Mouse (Mus musculus) lung, embryonic 16.5 days (tissue): ENCODE data around the gene Tcf12. TPM values are rescaled to one million over a fixed set of nuclear protein-coding genes. Genes with fewer than 3 reads are reported as not detected.

Source experiments
- ATAC-seq: fragments of 200-750 bp; cut with Nextera tagmentation; 2 replicates; pipeline ENCODE4 v1.8.0; 2017; ENCODE audit warnings: low read depth, mild to moderate bottlenecking, moderate library complexity
- H3K27ac ChIP-seq: fragments of 300-500 bp; sonication (generic); 2 replicates; pipeline ENCODE4 v1.5.1; 2014; ENCODE audit warnings: mild to moderate bottlenecking, control low read depth, low read length
- H3K27me3 ChIP-seq: fragments of 300-500 bp; sonication (generic); 2 replicates; pipeline ENCODE4 v1.6.1; 2014; ENCODE audit warnings: low read depth, low read length, mixed read lengths; ENCODE audit not compliant: control insufficient read depth, insufficient read depth
- H3K36me3 ChIP-seq: fragments of 300-500 bp; sonication (generic); 2 replicates; pipeline ENCODE4 v1.6.1; 2014; ENCODE audit warnings: low read length; ENCODE audit not compliant: control insufficient read depth, insufficient read depth
- H3K4me1 ChIP-seq: fragments of 300-500 bp; sonication (generic); replicated peaks from 2 replicates; pipeline ENCODE4 v1.6.1; 2014; ENCODE audit warnings: low read length, mixed read lengths; ENCODE audit not compliant: control insufficient read depth, insufficient read depth
- H3K4me2 ChIP-seq: fragments of 300-500 bp; sonication (generic); 2 replicates; pipeline ENCODE4 v1.6.1; 2014; ENCODE audit warnings: low read depth, low read length, control low read depth
- H3K4me3 ChIP-seq: fragments of 300-500 bp; sonication (generic); 2 replicates; pipeline ENCODE4 v1.5.1; 2014; ENCODE audit warnings: mild to moderate bottlenecking, low read length, control low read depth
- H3K9ac ChIP-seq: fragments of 300-500 bp; sonication (generic); 2 replicates; pipeline ENCODE4 v1.6.1; 2014; ENCODE audit warnings: low read length, control low read depth
- H3K9me3 ChIP-seq: fragments of 300-500 bp; sonication (generic); 2 replicates; pipeline ENCODE4 v1.6.1; 2016; ENCODE audit warnings: low read length; ENCODE audit not compliant: control insufficient read depth
- WGBS: fragments of 180-500 bp; shearing (Covaris S2); extraction: QIAGEN DNeasy Blood & Tissue Kit; methylation state at CpG from one replicate; pipeline ENCODE4 v1.1.7; 2014; 5-methylcytosine and 5-hydroxymethylcytosine counted together
- polyA plus RNA-seq: library from polyadenylated mRNA; unstranded; fragments of >200 nt; fragmentation: Nextera tagmentation; extraction: Ambion mirVana; gene quantifications from 2 replicates; pipeline ENCODE4 v1.2.1, GENCODE M21; 2015

Tcf12 gene
- polyA plus RNA-seq, 1 experiment from 2014 or later = 60.4 TPM

DNA sequence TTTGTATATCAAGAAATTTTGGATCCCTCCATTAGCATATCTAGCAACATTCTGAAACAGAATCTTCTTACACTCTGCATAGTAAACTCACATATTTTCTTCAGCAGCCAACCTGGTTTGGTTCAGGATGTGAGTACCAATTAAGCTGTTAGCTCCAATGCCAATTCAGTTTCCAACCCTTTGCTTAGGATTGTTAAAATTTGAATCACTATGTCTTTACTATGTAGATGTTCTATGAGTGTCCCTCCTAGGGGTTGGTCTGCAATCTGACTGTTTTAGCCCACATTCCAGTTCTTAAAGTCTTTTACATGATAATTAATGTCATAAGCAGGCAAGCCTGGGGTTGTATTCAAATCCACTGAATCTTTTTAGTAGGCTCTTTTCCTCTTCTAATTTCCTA is 71.5 kb downstream of the Tcf12 start:
- H3K9me3 ChIP-seq = no peaks in the 10 kb centered on the region

DNA sequence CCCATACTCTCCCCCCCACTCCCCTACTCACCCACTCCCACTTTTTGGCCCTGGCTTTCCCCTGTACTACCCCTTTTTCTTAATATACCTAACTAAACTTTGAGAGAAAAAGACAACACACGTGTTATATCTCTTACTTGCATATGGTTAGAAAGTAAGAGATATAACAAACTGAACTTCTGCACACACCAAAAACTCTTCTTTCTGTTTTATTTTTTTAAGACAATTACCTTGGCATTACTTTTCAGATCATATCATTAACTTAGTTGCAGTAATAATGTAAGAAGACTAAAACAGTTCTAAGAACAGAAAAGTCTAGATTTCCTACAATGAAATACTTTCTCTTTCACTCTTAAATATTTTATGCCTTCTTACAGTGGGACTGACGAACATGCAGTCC is 72.3 kb downstream of the Tcf12 start:
- Histone ChIP-seq H3K27ac (no peak overlapping the region), H3K9ac (no peak overlapping the region), H3K36me3 (no peaks in the 10 kb centered on the region), H3K9me3 (no peaks in the 10 kb centered on the region), H3K27me3 (no peaks in the 10 kb centered on the region), H3K4me3 (no peak overlapping the region), H3K4me2 (no peak overlapping the region), H3K4me1 (0 out of 2 replicates have a peak, but pooled peaks cover 2% of the 10 kb centered on the region)
- no peak for ATAC-seq
- 82% methylated on average over 2 of the region's 2 CpGs for WGBS

More for the DNA sequence above, 71.5 kb downstream of the Tcf12 start:
- Histone ChIP-seq H3K4me2 (no peak overlapping the region), H3K4me1 (0 out of 2 replicates have a peak, but pooled peaks cover 2% of the 10 kb centered on the region), H3K36me3 (no peaks in the 10 kb centered on the region), H3K27me3 (no peaks in the 10 kb centered on the region), H3K9ac (no peak overlapping the region), H3K4me3 (no peak overlapping the region), H3K27ac (no peak overlapping the region)
- no peak for ATAC-seq

DNA sequence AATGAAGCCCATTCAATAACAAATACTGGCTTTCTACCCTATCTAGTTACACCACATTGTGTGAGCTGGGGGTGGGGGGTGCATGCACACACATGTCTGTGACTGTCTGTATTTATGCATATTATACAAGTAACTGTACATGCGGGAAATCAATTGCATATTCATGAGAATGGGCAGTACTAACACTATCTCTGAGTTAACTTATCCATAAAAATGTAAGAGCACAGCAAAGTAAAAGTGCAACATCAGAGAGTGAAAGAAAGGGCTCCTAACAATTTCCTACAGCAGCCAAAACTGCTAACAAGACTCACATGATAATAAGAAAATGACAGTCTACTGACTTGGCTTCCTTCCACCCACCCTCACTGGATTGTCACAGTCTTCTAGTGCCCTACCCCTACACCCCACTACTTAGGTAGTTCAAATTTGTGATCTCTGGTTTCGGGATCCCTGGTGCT is 74.6 kb downstream of the Tcf12 start:
- Histone ChIP-seq H3K27me3 (no peaks in the 10 kb centered on the region), H3K9me3 (no peaks in the 10 kb centered on the region), H3K27ac (no peak overlapping the region), H3K9ac (no peak overlapping the region), H3K4me1 (peaks cover 2% of the 10 kb centered on the region; the same call in 1 of the 2 replicates), H3K36me3 (no peaks in the 10 kb centered on the region), H3K4me3 (no peak overlapping the region), H3K4me2 (no peak overlapping the region)
- ATAC-seq = no peak
- 81% methylated on average over 2 of the region's 2 CpGs for WGBS

GRCm38 (mm10) chr9:72036257-72036656 is 75.4 kb downstream of the Tcf12 start:
- no peak overlapping the region for H3K27ac ChIP-seq
- H3K4me2 ChIP-seq = no peak overlapping the region
- no peaks in the 10 kb centered on the region for H3K9me3 ChIP-seq
- H3K4me3 ChIP-seq = no peak overlapping the region
- ATAC-seq = no peak
- peaks cover 2% of the 10 kb centered on the region; the same call in 1 of the 2 replicates for H3K4me1 ChIP-seq
- no peaks in the 10 kb centered on the region for H3K27me3 ChIP-seq
- H3K36me3 ChIP-seq = no peaks in the 10 kb centered on the region
- H3K9ac ChIP-seq = no peak overlapping the region
- WGBS = 64% methylated on average over 3 of the region's 3 CpGs

DNA sequence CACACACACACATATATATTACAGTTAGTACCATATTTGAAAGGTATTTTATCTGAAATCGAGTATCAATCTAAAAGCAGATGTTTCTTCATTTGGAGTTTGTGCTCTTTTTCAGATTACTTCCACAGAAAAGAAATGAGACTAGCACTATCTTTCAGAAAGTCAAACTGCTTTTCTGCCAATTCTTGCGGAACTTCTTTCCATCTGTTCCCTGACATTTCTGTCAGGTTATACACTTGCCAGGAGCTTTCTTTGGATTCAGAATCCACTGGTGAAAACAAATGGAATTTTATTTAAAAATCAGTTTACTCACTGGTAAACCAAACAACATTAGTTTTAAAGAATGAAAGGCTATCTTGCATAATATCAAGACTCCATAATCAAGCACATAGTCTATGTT is 78.4 kb downstream of the Tcf12 start:
- no peak overlapping the region for H3K9ac ChIP-seq
- no peak overlapping the region for H3K4me2 ChIP-seq
- 73% methylated on average over 2 of the region's 2 CpGs for WGBS
- peaks cover 7% of the 10 kb centered on the region for H3K4me1 ChIP-seq
- H3K27me3 ChIP-seq = no peaks in the 10 kb centered on the region
- no peak overlapping the region for H3K4me3 ChIP-seq
- no peak overlapping the region for H3K27ac ChIP-seq
- ATAC-seq = no peak
- H3K36me3 ChIP-seq = no peaks in the 10 kb centered on the region
- H3K9me3 ChIP-seq = no peaks in the 10 kb centered on the region

DNA sequence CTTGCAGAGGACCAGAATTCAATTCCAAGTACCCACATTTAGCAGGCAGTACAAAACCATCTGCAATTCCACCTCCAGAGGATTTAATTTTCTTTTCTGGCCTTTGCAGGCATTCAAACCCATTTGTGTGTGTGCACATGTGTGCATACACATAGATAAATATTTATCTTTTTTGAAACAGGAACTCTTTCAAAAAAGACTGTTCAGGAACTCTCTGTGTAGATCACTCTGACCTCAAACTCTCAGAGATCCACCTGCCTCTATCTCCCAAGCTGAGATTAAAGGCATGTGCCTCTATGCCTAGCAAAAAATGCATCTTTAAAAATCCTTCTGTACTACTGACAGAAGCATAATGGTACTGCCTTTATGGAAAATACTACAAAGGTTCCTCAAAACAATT is 81.4 kb downstream of the Tcf12 start:
- H3K27ac ChIP-seq = no peak overlapping the region
- H3K27me3 ChIP-seq = no peaks in the 10 kb centered on the region
- no peaks in the 10 kb centered on the region for H3K9me3 ChIP-seq
- H3K9ac ChIP-seq = no peak overlapping the region
- no peak overlapping the region for H3K4me3 ChIP-seq
- no peak overlapping the region for H3K4me2 ChIP-seq
- no peaks in the 10 kb centered on the region for H3K36me3 ChIP-seq
- no peak for ATAC-seq
- H3K4me1 ChIP-seq = peaks cover 5% of the 10 kb centered on the region

DNA sequence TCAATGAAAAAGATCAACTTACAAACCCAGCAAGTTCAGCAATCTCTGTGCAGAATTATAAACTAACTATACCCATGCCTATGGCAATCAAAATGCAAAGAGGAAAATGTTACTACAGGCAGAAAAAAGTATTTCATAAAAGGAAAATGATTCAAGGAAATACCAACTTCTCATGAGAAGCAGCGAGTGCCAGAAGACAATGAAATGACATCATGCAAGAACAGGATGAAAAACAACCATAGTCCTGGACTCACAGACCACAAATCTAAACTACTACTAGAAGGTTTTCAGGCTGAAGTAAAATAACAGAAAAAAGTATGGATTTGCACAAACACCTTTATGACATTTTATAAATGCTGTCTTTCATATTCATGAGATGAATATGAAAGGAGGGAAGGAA is 82.1 kb downstream of the Tcf12 start:
- ATAC-seq = no peak
- 55% methylated on average over 1 of the region's 1 CpGs for WGBS
- Histone ChIP-seq H3K36me3 (no peaks in the 10 kb centered on the region), H3K9ac (no peak overlapping the region), H3K4me3 (no peak overlapping the region), H3K9me3 (no peaks in the 10 kb centered on the region), H3K4me1 (peaks cover 10% of the 10 kb centered on the region), H3K27ac (no peak overlapping the region), H3K27me3 (no peaks in the 10 kb centered on the region), H3K4me2 (no peak overlapping the region)

GRCm38 (mm10) chr9:72023274-72023673 is 88.4 kb downstream of the Tcf12 start:
- peaks cover 6% of the 10 kb centered on the region for H3K4me1 ChIP-seq
- no peak overlapping the region for H3K27ac ChIP-seq
- no peak for ATAC-seq
- H3K4me2 ChIP-seq = no peak overlapping the region
- H3K9ac ChIP-seq = no peak overlapping the region
- no peaks in the 10 kb centered on the region for H3K9me3 ChIP-seq
- no peaks in the 10 kb centered on the region for H3K36me3 ChIP-seq
- H3K4me3 ChIP-seq = no peak overlapping the region
- H3K27me3 ChIP-seq = no peaks in the 10 kb centered on the region
- 69% methylated on average over 5 of the region's 5 CpGs for whole genome bisulfite sequencing

DNA sequence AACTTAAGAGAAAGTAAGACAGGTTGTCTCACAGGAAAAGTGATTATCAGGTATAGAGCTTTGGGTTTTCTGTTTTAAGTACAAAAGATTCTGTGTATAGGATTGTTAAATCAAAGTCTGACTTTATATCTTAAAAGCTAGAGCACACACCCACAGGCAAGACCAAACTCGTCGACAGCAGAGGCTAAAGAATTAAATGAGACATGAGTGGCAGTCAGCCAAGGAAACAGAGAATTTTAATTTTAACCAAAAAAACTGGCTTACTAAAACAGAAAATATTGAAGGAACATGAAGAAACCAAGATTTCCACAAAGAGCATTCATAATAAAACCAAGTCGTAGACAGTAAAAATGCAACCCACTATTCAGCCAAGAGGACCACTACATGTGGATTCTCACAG is 90.2 kb downstream of the Tcf12 start:
- H3K4me3 ChIP-seq = no peak overlapping the region
- peaks cover 6% of the 10 kb centered on the region for H3K4me1 ChIP-seq
- no peaks in the 10 kb centered on the region for H3K27me3 ChIP-seq
- no peak overlapping the region for H3K9ac ChIP-seq
- no peak overlapping the region for H3K4me2 ChIP-seq
- no peak overlapping the region for H3K27ac ChIP-seq
- no peaks in the 10 kb centered on the region for H3K36me3 ChIP-seq
- WGBS = 46% methylated on average over 3 of the region's 3 CpGs
- no peak for ATAC-seq
- H3K9me3 ChIP-seq = no peaks in the 10 kb centered on the region

DNA sequence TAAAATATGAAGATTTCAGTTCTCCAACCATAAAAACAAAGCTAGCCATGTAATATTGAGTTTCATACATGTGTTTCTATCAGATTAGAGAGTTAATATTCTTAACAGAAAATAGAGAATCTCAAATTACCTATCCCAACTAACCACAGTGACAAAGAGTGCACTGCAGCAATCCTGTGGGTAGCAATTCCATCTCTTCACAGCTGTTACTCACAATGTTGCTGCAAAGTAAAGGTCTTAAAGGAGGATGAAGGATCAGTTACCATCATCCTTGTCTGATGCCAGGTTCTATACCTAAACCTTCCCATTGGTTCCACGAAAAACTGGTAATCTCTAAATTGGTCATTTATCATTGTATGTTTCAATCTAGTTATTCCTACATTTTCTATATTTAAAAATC is 95.7 kb downstream of the Tcf12 start:
- H3K36me3 ChIP-seq = no peaks in the 10 kb centered on the region
- 100% methylated on average over 1 of the region's 1 CpGs for WGBS
- no peaks in the 10 kb centered on the region for H3K4me1 ChIP-seq
- no peak overlapping the region for H3K4me3 ChIP-seq
- no peak overlapping the region for H3K27ac ChIP-seq
- ATAC-seq = no peak
- H3K4me2 ChIP-seq = no peak overlapping the region
- no peak overlapping the region for H3K9ac ChIP-seq
- H3K9me3 ChIP-seq = no peaks in the 10 kb centered on the region
- no peaks in the 10 kb centered on the region for H3K27me3 ChIP-seq
